Mouse (Mus musculus) kidney, embryonic 15.5 days (tissue): ENCODE measurements around the gene Rtl10. TPM values are rescaled to one million over a fixed set of nuclear protein-coding genes. Genes with fewer than 3 reads are reported as not detected.

Experiments
- ATAC-seq: fragments of 200-750 bp; cut with Nextera tagmentation; replicated peaks from 2 replicates; pipeline ENCODE4 v1.8.0; 2017; ENCODE audit warnings: moderate TSS enrichment; ENCODE audit not compliant: low FRiP score
- H3K27ac ChIP-seq: fragments of 300-500 bp; sonication (generic); 2 replicates; pipeline ENCODE4 v1.5.1; 2015; ENCODE audit warnings: mild to moderate bottlenecking, inconsistent platforms
- H3K27me3 ChIP-seq: fragments of 300-500 bp; sonication (generic); 2 replicates; pipeline ENCODE4 v1.6.1; 2015; ENCODE audit warnings: inconsistent platforms
- H3K36me3 ChIP-seq: fragments of 300-500 bp; sonication (generic); 2 replicates; pipeline ENCODE4 v1.6.1; 2015; ENCODE audit warnings: inconsistent platforms
- H3K4me1 ChIP-seq: fragments of 300-500 bp; sonication (generic); 2 replicates; pipeline ENCODE4 v1.6.1; 2015; ENCODE audit warnings: inconsistent platforms
- H3K4me2 ChIP-seq: fragments of 300-500 bp; sonication (generic); 2 replicates; pipeline ENCODE4 v1.6.1; 2015; ENCODE audit warnings: moderate library complexity, mild to moderate bottlenecking, inconsistent platforms
- H3K4me3 ChIP-seq: fragments of 300-500 bp; sonication (generic); replicated peaks from 2 replicates; pipeline ENCODE4 v1.5.1; 2015; ENCODE audit warnings: mild to moderate bottlenecking, inconsistent platforms
- H3K9ac ChIP-seq: fragments of 300-500 bp; sonication (generic); 2 replicates; pipeline ENCODE4 v1.6.1; 2015; ENCODE audit warnings: mild to moderate bottlenecking, inconsistent platforms
- H3K9me3 ChIP-seq: fragments of 300-500 bp; sonication (generic); replicated peaks from 2 replicates; pipeline ENCODE4 v1.6.1; 2016; ENCODE audit warnings: inconsistent platforms
- WGBS: fragments of 180-500 bp; shearing (Covaris S2); methylation state at CpG from one replicate; pipeline ENCODE4 v1.1.7; 2015; ENCODE audit warnings: mixed read lengths; 5-methylcytosine and 5-hydroxymethylcytosine counted together
- polyA plus RNA-seq: library from polyadenylated mRNA; unstranded; fragments of >200 nt; fragmentation: Nextera tagmentation; extraction: Ambion mirVana; gene quantifications from 2 replicates; pipeline ENCODE4 v1.2.1, GENCODE M21; 2015

Rtl10 gene
- polyA plus RNA-seq, 1 experiment from 2014 or later = 3.1 TPM

DNA sequence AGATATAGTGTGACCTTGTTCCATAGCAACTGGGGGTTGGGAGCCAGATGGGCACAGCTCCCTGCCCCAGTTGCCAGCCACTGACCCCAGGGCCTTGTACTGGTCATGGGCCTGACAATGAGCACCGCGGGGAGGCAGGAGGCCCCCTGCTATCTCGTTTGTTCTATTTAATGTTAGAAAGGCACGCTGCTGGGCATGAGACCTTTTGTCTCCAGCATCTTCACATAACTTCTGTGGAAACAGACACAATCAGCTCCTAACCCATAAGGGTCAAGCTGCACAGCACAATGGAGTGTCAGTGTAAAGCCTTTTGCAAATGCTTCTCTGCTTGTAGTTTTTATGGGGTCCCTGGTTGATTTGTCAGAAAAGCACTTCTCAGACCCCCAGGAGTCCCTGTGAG lies 14.3 kb upstream of the Rtl10 start:
- WGBS = 41% methylated on average over 4 of the region's 4 CpGs
- H3K27ac ChIP-seq = no peak overlapping the region
- H3K4me1 ChIP-seq = peaks cover 11% of the 10 kb centered on the region
- no peak overlapping the region for H3K4me3 ChIP-seq
- H3K27me3 ChIP-seq = 0 out of 2 replicates have a peak, but pooled peaks cover 3% of the 10 kb centered on the region
- no peak overlapping the region for H3K9ac ChIP-seq
- no peak for ATAC-seq
- H3K36me3 ChIP-seq = no peaks in the 10 kb centered on the region
- no peaks in the 10 kb centered on the region for H3K9me3 ChIP-seq
- H3K4me2 ChIP-seq = no peak overlapping the region

DNA sequence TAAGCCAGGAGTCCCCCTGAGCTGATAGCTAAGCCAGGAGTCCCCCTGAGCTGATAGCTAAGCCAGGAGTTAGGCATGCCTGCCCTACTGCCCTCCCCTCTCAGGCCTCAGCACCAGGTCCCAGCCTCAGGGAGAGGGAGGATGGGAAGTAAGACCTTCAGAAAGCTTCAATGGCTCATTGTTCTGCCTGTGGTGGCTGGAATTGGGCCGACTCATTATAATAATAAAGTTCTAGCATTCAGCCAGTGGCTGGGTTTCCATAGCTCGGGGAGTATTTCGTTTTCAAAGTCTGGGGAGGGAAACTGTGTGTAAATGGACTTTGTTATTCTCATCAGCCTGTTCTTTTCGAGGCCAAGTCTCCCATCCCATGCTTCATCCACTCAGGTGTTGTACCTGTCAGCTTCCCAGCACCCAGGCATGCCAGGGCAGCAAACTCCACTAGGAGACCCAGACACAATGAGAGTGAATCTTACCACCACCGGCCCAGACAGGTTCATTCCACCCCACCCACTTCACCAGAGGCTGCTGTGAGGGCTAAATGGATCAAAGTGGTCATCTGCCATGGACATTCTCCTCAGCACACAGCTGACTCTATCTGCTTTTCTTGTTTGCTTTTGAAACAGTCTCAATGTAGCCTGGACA lies 13.8 kb upstream of the Rtl10 start:
- no peak overlapping the region for H3K9ac ChIP-seq
- no peaks in the 10 kb centered on the region for H3K9me3 ChIP-seq
- 54% methylated on average over 5 of the region's 5 CpGs for WGBS
- H3K27me3 ChIP-seq = 0 out of 2 replicates have a peak, but pooled peaks cover 3% of the 10 kb centered on the region
- H3K4me3 ChIP-seq = no peak overlapping the region
- H3K36me3 ChIP-seq = no peaks in the 10 kb centered on the region
- no peak overlapping the region for H3K27ac ChIP-seq
- H3K4me1 ChIP-seq = peaks cover 6% of the 10 kb centered on the region
- ATAC-seq = no peak
- H3K4me2 ChIP-seq = no peak overlapping the region

DNA sequence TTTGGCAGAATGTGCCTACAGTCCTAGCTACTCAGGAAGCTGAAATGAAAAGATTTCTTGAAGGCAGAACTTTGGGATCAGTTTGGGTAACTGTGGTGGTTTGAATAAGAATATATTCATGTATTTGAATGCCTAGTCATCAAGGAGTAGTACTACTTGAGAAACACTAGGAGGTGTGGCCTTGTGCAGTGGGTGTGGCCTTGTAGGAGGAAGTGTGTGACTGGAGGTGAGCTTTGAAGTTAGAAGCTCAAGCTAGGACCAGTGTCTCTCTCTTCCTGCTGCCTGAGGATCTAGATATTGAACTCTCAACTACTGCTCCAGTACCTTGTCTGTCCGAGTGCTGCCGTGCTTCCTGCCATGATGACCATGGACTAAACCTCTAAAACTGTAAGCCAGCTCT lies 12.6 kb upstream of the Rtl10 start:
- no peak overlapping the region for H3K4me3 ChIP-seq
- H3K36me3 ChIP-seq = no peaks in the 10 kb centered on the region
- H3K9me3 ChIP-seq = no peaks in the 10 kb centered on the region
- no peaks in the 10 kb centered on the region for H3K4me1 ChIP-seq
- no peak overlapping the region for H3K4me2 ChIP-seq
- 92% methylated on average over 2 of the region's 2 CpGs for WGBS
- no peak overlapping the region for H3K27ac ChIP-seq
- no peak overlapping the region for H3K9ac ChIP-seq
- H3K27me3 ChIP-seq = no peaks in the 10 kb centered on the region
- no peak for ATAC-seq

DNA sequence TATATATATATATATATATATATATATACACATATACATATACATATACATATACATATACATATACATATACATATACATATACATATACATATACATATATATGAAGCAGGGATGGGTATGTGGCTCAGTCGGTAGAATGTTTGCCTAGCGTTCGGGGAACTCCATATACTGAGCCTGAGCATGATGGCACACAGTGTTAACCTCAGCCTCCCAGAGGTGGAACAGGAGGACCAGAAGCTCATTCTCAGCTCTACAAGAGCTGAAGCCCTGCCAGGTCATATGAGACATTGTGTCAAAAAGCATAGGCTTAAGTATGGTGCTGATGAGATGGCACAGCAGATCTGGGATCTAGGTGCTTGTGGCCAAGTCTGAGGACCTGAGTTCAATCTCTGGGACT lies 8.4 kb upstream of the Rtl10 start:
- no peak overlapping the region for H3K4me2 ChIP-seq
- WGBS = 97% methylated on average over 3 of the region's 3 CpGs
- ATAC-seq = no peak

DNA sequence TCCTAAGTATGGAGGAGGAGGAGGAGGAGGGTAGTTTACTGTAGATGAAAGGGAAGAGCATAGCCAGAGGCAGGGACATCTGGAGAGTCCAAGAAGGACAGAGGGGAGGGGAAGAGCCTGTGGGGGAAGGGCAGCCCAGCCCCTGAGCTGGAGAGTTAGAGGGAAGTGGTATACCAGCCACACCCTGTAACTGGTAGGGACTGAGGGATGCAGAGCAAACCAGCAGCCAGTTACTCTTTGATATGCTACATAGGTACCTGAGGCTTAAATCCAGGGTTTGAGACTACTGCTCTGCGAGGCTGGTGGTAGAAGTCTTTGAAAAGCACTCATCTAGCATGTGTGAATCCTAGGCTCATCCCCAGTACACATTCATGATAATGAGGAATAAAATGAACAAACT lies 7.8 kb upstream of the Rtl10 start:
- no peaks in the 10 kb centered on the region for H3K9me3 ChIP-seq
- H3K27me3 ChIP-seq = no peaks in the 10 kb centered on the region
- no peak for ATAC-seq
- no peak overlapping the region for H3K4me2 ChIP-seq
- no peaks in the 10 kb centered on the region for H3K4me1 ChIP-seq
- no peak overlapping the region for H3K4me3 ChIP-seq
- WGBS = 66% methylated on average over 1 of the region's 1 CpGs
- no peaks in the 10 kb centered on the region for H3K36me3 ChIP-seq
- H3K9ac ChIP-seq = no peak overlapping the region
- H3K27ac ChIP-seq = no peak overlapping the region

More for the DNA sequence above, 8.4 kb upstream of the Rtl10 start:
- H3K9ac ChIP-seq = no peak overlapping the region
- no peak overlapping the region for H3K4me3 ChIP-seq
- no peaks in the 10 kb centered on the region for H3K27me3 ChIP-seq
- H3K9me3 ChIP-seq = no peaks in the 10 kb centered on the region
- no peaks in the 10 kb centered on the region for H3K4me1 ChIP-seq
- H3K27ac ChIP-seq = no peak overlapping the region
- no peaks in the 10 kb centered on the region for H3K36me3 ChIP-seq

DNA sequence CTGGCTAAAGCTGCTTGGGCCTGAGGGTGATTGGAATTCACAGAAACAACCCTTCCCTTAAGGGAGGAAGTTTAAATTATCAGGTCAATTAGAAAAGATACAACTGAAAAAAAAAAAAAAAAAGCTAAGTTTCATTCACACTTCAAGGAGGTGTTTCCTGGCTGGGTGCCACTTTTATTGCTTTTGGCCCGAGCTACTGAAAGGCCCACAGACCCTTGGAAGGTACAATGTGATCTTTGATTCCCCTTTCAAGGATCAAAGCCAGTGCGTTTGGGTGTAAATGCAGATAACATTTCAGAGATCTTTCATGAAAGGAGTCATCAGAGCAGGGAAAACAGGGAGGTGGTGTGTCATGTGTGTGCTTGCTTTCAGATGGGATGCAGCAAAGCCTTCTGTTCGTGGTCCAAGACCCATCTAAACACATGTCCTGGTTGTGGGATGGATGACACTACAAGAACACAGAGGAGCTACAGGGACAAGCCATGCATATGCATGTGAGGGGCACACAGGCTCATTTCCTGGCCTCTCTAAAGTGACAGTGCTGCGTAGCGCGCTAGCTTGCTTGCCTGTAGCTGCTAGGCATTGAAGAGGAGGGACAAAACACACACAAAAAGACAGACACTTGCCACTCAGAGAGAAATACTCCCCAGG lies 711 bp upstream of the Rtl10 start:
- 12% methylated on average over 6 of the region's 6 CpGs for whole genome bisulfite sequencing
- Histone ChIP-seq H3K9ac (peak overlapping the region; percentile 81), H3K27ac (peak overlapping the region; percentile 89), H3K4me1 (peaks cover 27% of the 10 kb centered on the region), H3K27me3 (no peaks in the 10 kb centered on the region), H3K4me3 (peak overlapping the region; percentile 77), H3K4me2 (peak overlapping the region; percentile 91), H3K36me3 (peaks cover 17% of the 10 kb centered on the region), H3K9me3 (no peaks in the 10 kb centered on the region)
- peak; percentile 37 for ATAC-seq

DNA sequence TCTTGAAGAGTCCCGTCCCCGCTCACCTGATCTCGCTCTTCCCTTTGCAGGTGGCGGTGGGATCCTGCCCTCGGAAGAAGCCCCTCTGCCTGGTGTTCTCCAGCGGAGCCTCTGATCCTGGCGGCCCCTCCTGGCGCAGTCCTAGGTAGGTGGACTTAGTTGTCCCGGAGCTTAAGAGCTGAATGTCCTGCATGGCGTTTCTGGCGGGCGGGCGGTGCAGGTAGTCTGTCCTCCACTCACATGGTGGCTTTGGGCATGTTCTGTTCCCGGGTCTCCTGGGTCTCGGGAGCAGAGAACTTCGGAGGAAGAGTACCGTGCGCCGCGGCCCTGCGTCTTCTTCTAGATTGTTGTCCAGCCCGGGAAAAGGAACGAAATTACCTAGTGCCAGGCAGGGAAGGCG lies 295 bp downstream of the Rtl10 start:
- no peaks in the 10 kb centered on the region for H3K27me3 ChIP-seq
- peak overlapping the region; percentile 91 for H3K4me2 ChIP-seq
- peak overlapping the region; percentile 81 for H3K9ac ChIP-seq
- H3K4me1 ChIP-seq = peaks cover 27% of the 10 kb centered on the region
- peaks cover 17% of the 10 kb centered on the region for H3K36me3 ChIP-seq
- H3K4me3 ChIP-seq = peak overlapping the region; percentile 77
- H3K27ac ChIP-seq = peak overlapping the region; percentile 75
- ATAC-seq = no peak
- under 1% methylated on average over 23 of the region's 24 CpGs for WGBS
- H3K9me3 ChIP-seq = no peaks in the 10 kb centered on the region

DNA sequence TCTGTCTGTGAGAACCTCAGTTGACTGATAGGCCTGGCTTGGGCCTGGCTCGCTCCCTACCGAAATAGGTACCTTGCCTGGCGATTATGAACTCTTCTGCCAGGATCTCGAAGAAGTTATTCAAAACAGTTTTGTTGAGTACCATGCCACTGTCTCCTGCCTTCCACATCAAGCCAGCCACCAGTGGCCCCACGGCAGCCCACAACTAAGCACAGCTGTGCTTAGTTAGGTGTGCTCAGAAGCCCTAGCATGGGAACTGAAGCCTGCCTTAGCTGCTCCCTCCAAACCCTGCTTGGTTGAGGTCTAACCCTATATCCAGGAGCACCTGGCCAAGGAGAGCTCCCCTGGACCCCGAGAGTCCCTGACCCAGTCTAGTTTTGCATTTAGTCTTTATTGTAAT lies 2.8 kb downstream of the Rtl10 start:
- Histone ChIP-seq H3K27ac (no peak overlapping the region), H3K9me3 (no peaks in the 10 kb centered on the region), H3K4me3 (no peak overlapping the region), H3K36me3 (peaks cover 17% of the 10 kb centered on the region), H3K9ac (0 out of 2 replicates have a peak overlapping the region, but pooled peaks have one; percentile 9), H3K4me1 (peaks cover 27% of the 10 kb centered on the region), H3K27me3 (no peaks in the 10 kb centered on the region), H3K4me2 (no peak overlapping the region)
- WGBS = 93% methylated on average over 6 of the region's 6 CpGs
- ATAC-seq = no peak

DNA sequence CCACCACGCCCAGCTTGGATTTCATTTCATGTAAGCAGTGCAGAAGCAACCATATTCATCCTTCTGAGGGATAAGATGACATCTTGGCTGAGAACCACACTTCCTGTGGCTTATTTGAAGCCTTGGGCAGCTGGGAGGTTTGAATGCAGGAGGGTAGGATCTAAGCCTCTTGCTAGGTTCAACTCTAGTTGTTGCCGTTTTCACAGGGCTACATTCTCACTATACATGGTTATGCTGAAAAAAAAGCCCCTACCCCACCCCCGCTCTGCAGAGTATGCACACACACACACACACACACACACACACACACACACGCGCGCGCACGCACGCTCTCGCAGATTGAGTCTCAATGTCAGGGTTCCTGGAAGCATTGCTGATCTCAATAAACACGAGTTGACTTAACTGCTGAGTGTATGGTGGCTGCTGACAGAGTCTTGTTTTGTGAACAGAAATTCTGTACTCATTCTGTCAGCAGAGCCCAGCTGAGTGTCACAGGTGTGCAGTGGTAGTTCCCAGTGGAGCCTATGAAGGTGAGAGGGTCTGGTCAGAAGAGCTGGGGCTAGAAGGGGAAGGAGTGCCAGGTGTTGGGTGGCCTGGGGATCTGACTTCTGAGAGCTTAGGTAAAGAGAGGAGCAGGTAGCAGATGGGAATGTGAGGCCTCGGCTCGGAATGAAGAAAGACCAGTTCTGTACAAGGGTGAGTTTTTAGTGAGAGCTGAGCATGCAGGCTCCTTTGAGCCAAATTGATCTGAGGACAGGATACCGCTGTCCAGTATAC lies 5.1 kb downstream of the Rtl10 start:
- H3K9ac ChIP-seq = no peak overlapping the region
- 96% methylated on average over 14 of the region's 14 CpGs for WGBS
- ATAC-seq = no peak
- H3K4me3 ChIP-seq = no peak overlapping the region
- no peaks in the 10 kb centered on the region for H3K27me3 ChIP-seq
- peaks cover 17% of the 10 kb centered on the region for H3K36me3 ChIP-seq
- no peak overlapping the region for H3K4me2 ChIP-seq
- peaks cover 25% of the 10 kb centered on the region for H3K4me1 ChIP-seq
- H3K9me3 ChIP-seq = no peaks in the 10 kb centered on the region
- H3K27ac ChIP-seq = no peak overlapping the region

DNA sequence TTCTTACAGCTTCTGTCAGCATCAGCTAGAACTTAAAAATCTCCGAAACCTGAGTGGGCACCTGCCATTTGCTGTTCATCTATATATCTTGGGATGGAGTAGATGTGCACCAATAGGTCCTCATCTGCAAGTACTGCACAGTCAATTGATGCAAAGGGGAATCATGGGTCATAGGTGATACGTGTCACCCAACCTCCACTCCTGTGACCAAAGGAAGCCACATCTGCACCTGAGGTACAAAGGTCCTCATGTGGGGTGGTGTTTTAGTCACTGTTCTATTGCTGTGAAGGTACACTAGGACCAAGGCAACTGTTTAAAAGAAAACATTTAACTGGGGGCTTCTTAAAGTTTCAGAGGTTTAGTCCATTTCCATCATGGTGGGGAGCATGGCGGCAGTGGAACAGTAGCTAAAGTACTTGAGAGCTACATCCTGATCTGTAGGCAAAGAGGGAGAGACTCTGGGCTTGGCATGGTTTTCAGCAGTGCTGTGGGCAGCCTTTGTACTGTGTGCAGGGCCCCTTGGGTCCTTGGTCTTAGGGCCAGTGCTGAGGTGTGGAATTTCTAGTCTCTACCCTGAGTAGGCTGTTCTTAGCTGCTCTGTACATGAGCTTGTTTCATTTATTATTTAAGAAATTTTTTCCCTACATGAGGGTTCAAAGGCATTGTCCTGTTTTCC lies 8.0 kb downstream of the Rtl10 start:
- Histone ChIP-seq H3K27ac (no peak overlapping the region), H3K9me3 (no peaks in the 10 kb centered on the region), H3K4me2 (no peak overlapping the region), H3K27me3 (no peaks in the 10 kb centered on the region), H3K4me3 (no peak overlapping the region), H3K36me3 (peaks cover 7% of the 10 kb centered on the region), H3K9ac (no peak overlapping the region), H3K4me1 (peaks cover 13% of the 10 kb centered on the region; the same call in 1 of the 2 replicates)
- WGBS = 91% methylated on average over 3 of the region's 3 CpGs
- ATAC-seq = no peak

DNA sequence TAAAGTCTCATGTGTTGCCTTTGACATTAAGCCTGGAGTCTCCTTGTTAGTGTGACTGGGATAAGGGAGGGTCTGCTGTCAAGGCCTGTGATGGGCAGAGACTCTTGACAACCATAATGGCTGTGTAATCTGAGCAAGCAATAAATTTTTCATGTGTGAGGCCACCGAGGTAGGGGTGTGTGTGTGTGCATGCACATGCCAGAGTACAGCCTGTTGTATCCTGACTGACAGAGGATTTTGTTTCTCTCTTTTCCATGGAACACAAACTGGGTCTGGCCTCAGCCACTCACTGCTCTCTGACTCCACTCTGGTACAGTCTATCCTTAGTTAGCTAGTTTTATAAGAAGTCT lies 8.5 kb downstream of the Rtl10 start:
- WGBS = 3% methylated on average over 1 of the region's 1 CpGs
- 0 out of 2 replicates have a peak, but pooled peaks have one; percentile 47 for ATAC-seq

DNA sequence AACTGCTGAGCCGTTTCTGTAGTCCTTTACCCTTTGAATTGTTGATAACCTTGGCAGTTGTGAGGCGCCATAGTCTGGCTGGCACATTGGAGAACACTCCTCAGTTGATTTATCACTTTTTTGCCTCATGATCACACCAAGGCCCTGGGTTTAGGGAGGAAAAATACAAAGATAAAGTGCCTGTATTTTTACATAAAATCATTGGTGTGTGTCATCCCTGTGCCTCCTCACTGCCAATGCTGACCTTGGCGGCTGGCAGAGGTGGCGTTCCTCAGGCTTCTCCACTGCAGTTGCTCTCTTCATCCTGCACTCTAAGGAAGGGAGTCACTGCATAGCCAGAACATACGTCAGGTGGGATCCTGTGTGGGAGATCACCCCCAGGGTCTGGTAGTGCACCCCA lies 13.0 kb downstream of the Rtl10 start:
- no peaks in the 10 kb centered on the region for H3K9me3 ChIP-seq
- ATAC-seq = no peak
- H3K27me3 ChIP-seq = no peaks in the 10 kb centered on the region
- peaks cover 10% of the 10 kb centered on the region; the same call in 1 of the 2 replicates for H3K4me1 ChIP-seq
- no peak overlapping the region for H3K4me2 ChIP-seq
- no peak overlapping the region for H3K9ac ChIP-seq
- no peak overlapping the region for H3K4me3 ChIP-seq
- H3K36me3 ChIP-seq = no peaks in the 10 kb centered on the region
- WGBS = 65% methylated on average over 5 of the region's 5 CpGs
- no peak overlapping the region for H3K27ac ChIP-seq

More for the DNA sequence above, 8.5 kb downstream of the Rtl10 start:
- no peaks in the 10 kb centered on the region for H3K27me3 ChIP-seq
- H3K4me3 ChIP-seq = no peak overlapping the region
- H3K9ac ChIP-seq = no peak overlapping the region
- H3K9me3 ChIP-seq = no peaks in the 10 kb centered on the region
- no peak overlapping the region for H3K4me2 ChIP-seq
- H3K36me3 ChIP-seq = peaks cover 2% of the 10 kb centered on the region
- H3K4me1 ChIP-seq = peaks cover 12% of the 10 kb centered on the region; the same call in 1 of the 2 replicates
- H3K27ac ChIP-seq = no peak overlapping the region
